28 mouse cellular contexts compared by ENCODE assay signal in the genomic region with DNA sequence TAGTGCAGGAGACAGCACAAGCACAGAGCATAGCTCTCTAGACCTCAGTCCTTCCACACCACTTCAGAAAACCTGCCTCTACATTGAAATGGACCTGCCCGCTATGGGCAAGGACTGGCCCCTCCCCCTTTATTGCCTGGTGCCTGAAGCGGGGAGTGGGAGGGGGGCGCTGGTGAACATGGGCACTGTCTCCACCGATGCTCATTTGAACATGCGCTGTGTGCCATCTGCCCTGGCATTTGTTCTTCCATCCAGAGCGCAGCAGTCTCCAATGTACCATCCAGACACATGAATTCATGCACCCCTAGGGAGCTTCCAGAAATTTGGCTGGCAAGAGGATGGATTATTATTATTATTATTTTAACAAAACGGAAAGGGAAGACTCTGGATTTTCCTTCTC. TPM values are rescaled to one million over a fixed set of nuclear protein-coding genes. Genes with fewer than 3 reads are reported as not detected.
DNase-seq lines count a peak whose midpoint lies in the region; ATAC-seq and TF ChIP-seq lines count a peak whose summit lies in the region.
"Had no signal": no experiment of that assay in that cellular context is flagged by ENCODE, and none has a peak within 500 bp of the region (broad histone marks: within the 10 kb centered on the region; RNA-seq: fewer than 3 reads in every experiment).

No protein-coding gene starts in this region.

- no peak for TF ChIP-seq CTCF in brain, embryonic 14.5 days (IDR thresholded peaks at IDR 0.05; ENCODE audit: borderline replicate concordance, extremely low read depth, insufficient read depth, insufficient read length)
- no peak for TF ChIP-seq CTCF in midbrain, postnatal 0 days (IDR thresholded peaks at IDR 0.05)
- TF ChIP-seq CTCF in liver, postnatal 0 days (IDR thresholded peaks at IDR 0.05; ENCODE audit: low read depth), result no peak

- no peak for ATAC-seq in midbrain, postnatal 0 days (ENCODE audit: low FRiP score)
- ATAC-seq in liver, postnatal 0 days, result no peak
- ATAC-seq: CD4-positive, CD25-positive, alpha-beta regulatory T cell, adult 4 months; Patski had no signal

- DNase-seq in cerebellum, postnatal 14 days, result peak; percentile 58 to 68
- no peak for DNase-seq in cerebellum, adult 9-11 months
- peak; percentile 70 for DNase-seq in left cerebral cortex, postnatal 4 days
- DNase-seq in left cerebral cortex, adult 11 months (ENCODE audit: low spot score), result no peak
- peak; percentile 44 for DNase-seq in brain, embryonic 14.5 days (ENCODE audit: low read depth)
- peak; percentile 55 for DNase-seq in midbrain, postnatal 0 days (ENCODE audit: low spot score)
- no peak for DNase-seq in liver, postnatal 0 days
- DNase-seq: adrenal gland, postnatal 14 days; cerebellum, adult 18-20 months; gastrocnemius, adult 2 months; heart, postnatal 10 days; kidney, adult 8-10 months; kidney, postnatal 36 days; layer of hippocampus, adult 9-11 months; liver, embryonic 13.5 days; lung, postnatal 4 days; thymus, postnatal 25 days had no signal

- no peaks in the 10 kb centered on the region for H3K9me3 ChIP-seq in midbrain, postnatal 0 days (ENCODE audit: low read length)
- H3K9me3 ChIP-seq in liver, postnatal 0 days (ENCODE audit: low read length), result no peaks in the 10 kb centered on the region
- H3K9me3 ChIP-seq: embryonic facial prominence, embryonic 10.5 days; limb, embryonic 13.5 days; liver, embryonic 13.5 days; lung, embryonic 15.5 days had no signal

- H3K9ac ChIP-seq in midbrain, postnatal 0 days (replicated peaks; ENCODE audit: low read length, poor library complexity, severe bottlenecking), result no peak overlapping the region
- no peak overlapping the region for H3K9ac ChIP-seq in liver, postnatal 0 days (replicated peaks)
- H3K9ac ChIP-seq: limb, embryonic 13.5 days; liver, embryonic 13.5 days; lung, embryonic 15.5 days had no signal

- H3K36me3 ChIP-seq in midbrain, postnatal 0 days (ENCODE audit: insufficient read depth, low read length), result no peaks in the 10 kb centered on the region
- H3K36me3 ChIP-seq in liver, postnatal 0 days (replicated peaks; ENCODE audit: insufficient read depth, low read length), result no peaks in the 10 kb centered on the region
- H3K36me3 ChIP-seq: embryonic facial prominence, embryonic 10.5 days; limb, embryonic 13.5 days; liver, embryonic 13.5 days; lung, embryonic 15.5 days had no signal

- intact Hi-C loops in left cerebral cortex, postnatal 4 days (cut with DNase I), result no loop called here

- TF ChIP-seq EP300 in liver, postnatal 0 days (IDR thresholded peaks at IDR 0.05; ENCODE audit: low read depth), result no peak

- no peak overlapping the region for H3K4me3 ChIP-seq in midbrain, postnatal 0 days (ENCODE audit: low read depth, low read length)
- H3K4me3 ChIP-seq in liver, postnatal 0 days (ENCODE audit: low read depth, low read length), result no peak overlapping the region
- H3K4me3 ChIP-seq: embryonic facial prominence, embryonic 10.5 days; gastrocnemius, adult 2 months; limb, embryonic 13.5 days; liver, embryonic 13.5 days; lung, embryonic 15.5 days had no signal

- no peak for TF ChIP-seq POLR2A in brain, embryonic 14.5 days (IDR thresholded peaks at IDR 0.05; ENCODE audit: borderline replicate concordance, extremely low read depth, insufficient read depth, insufficient read length, poor library complexity, severe bottlenecking)

- no peaks in the 10 kb centered on the region for H3K4me1 ChIP-seq in midbrain, postnatal 0 days (ENCODE audit: insufficient read depth, low read length)
- no peaks in the 10 kb centered on the region for H3K4me1 ChIP-seq in liver, postnatal 0 days (ENCODE audit: insufficient read depth)
- H3K4me1 ChIP-seq: liver, embryonic 13.5 days; lung, embryonic 15.5 days had no signal

- 75% methylated on average over 7 of the region's 7 CpGs for WGBS in midbrain, postnatal 0 days
- 82% methylated on average over 7 of the region's 7 CpGs for WGBS in liver, postnatal 0 days (ENCODE audit: insufficient replicate concordance)

- no peaks in the 10 kb centered on the region for H3K27me3 ChIP-seq in midbrain, postnatal 0 days (ENCODE audit: insufficient read depth, low read length)
- no peaks in the 10 kb centered on the region for H3K27me3 ChIP-seq in liver, postnatal 0 days (ENCODE audit: insufficient read depth, low read length)
- H3K27me3 ChIP-seq: limb, embryonic 13.5 days; lung, embryonic 15.5 days; Patski had no signal

- H3K4me2 ChIP-seq in midbrain, postnatal 0 days (ENCODE audit: low read depth, low read length, poor library complexity, severe bottlenecking), result no peak overlapping the region
- H3K4me2 ChIP-seq in liver, postnatal 0 days (ENCODE audit: low read depth, low read length), result no peak overlapping the region
- H3K4me2 ChIP-seq: heart, embryonic 11.5 days; limb, embryonic 13.5 days; liver, embryonic 13.5 days; lung, embryonic 15.5 days had no signal

- H3K27ac ChIP-seq in midbrain, postnatal 0 days (ENCODE audit: low read depth, low read length), result no peak overlapping the region
- H3K27ac ChIP-seq in liver, postnatal 0 days (ENCODE audit: low read depth), result no peak overlapping the region
- H3K27ac ChIP-seq: embryonic facial prominence, embryonic 10.5 days; gastrocnemius, adult 2 months; limb, embryonic 13.5 days; liver, embryonic 13.5 days; lung, embryonic 15.5 days had no signal

RNA-seq across cellular contexts. Expression of a gene that starts 14.2 kb away (rescaled TPM):
- total RNA-seq in left cerebral cortex, postnatal 4 days (2021), result 1 to 10 TPM; 2.9 TPM
- 1.6 and 2.2 TPM in 2 replicates for polyA plus RNA-seq in brain, embryonic 14.5 days (2012; rRNA removed)
- 0.85 and 1.5 TPM in 2 replicates for total RNA-seq in midbrain, postnatal 0 days (2014; rRNA removed)
- 0.59 and 1.1 TPM in 2 replicates for polyA plus RNA-seq in midbrain, postnatal 0 days (2015; fragmentation: Nextera tagmentation; extraction: Ambion mirVana)
- polyA plus RNA-seq in liver, postnatal 0 days (2015; fragmentation: Nextera tagmentation; extraction: Ambion mirVana), result 1.3 and 1.4 TPM in 2 replicates

RNA-seq across cellular contexts. Expression of a gene that starts 24.9 kb away (rescaled TPM):
- 1 to 10 TPM; 4.5 to 6.9 TPM for total RNA-seq in left cerebral cortex, postnatal 4 days (2021)
- 2.7 and 5.5 TPM in 2 replicates for polyA plus RNA-seq in brain, embryonic 14.5 days (2012; rRNA removed)
- 3.0 and 3.8 TPM in 2 replicates for total RNA-seq in midbrain, postnatal 0 days (2014; rRNA removed)
- 2.1 and 2.2 TPM in 2 replicates for polyA plus RNA-seq in midbrain, postnatal 0 days (2015; fragmentation: Nextera tagmentation; extraction: Ambion mirVana)
- 2.6 and 3.0 TPM in 2 replicates for polyA plus RNA-seq in liver, postnatal 0 days (2015; fragmentation: Nextera tagmentation; extraction: Ambion mirVana)

RNA-seq across cellular contexts. Expression of a gene that starts 47.4 kb away (rescaled TPM):
- not detected for total RNA-seq in left cerebral cortex, postnatal 4 days (2021)
- polyA plus RNA-seq in brain, embryonic 14.5 days (2012; rRNA removed), result not detected in 2 replicates
- total RNA-seq in midbrain, postnatal 0 days (2014; rRNA removed), result not detected in 2 replicates
- polyA plus RNA-seq in midbrain, postnatal 0 days (2015; fragmentation: Nextera tagmentation; extraction: Ambion mirVana), result not detected in 2 replicates
- polyA plus RNA-seq in liver, postnatal 0 days (2015; fragmentation: Nextera tagmentation; extraction: Ambion mirVana), result not detected in 2 replicates
- total RNA-seq: adrenal gland, postnatal 14 days; common myeloid progenitor, adult 5-6 weeks; ES-E14; gastrocnemius, adult 2 months; granulocyte monocyte progenitor cell, adult 5-6 weeks; heart, postnatal 10 days; left cerebral cortex, postnatal 10 days had no signal
- polyA plus RNA-seq: CD4-positive, CD25-positive, alpha-beta regulatory T cell, adult 4 months; embryonic facial prominence, embryonic 10.5 days; heart, embryonic 11.5 days; limb, embryonic 13.5 days; liver, embryonic 13.5 days; lung, embryonic 15.5 days; Patski; testis, adult 2 months had no signal

Comparison
In these comparisons a context has a peak if more than half of its experiments do, and no peak if none do; other contexts are left out.
1. DNase-seq: peak in cerebellum, postnatal 14 days (2 of 2), left cerebral cortex, postnatal 4 days (single experiment), brain, embryonic 14.5 days (single experiment) and midbrain, postnatal 0 days (single experiment); none in cerebellum, adult 9-11 months (single experiment), left cerebral cortex, adult 11 months (single experiment) and liver, postnatal 0 days (single experiment).